Mouse (Mus musculus) adrenal gland, postnatal 25 days (tissue): Measurements from ENCODE around the gene Rnf167. TPM values are rescaled to one million over a fixed set of nuclear protein-coding genes. Genes with fewer than 3 reads are reported as not detected.

Experiments used
- DNase-seq: peaks from one replicate; pipeline ENCODE4 v3.0.0; 2021; ENCODE audit warnings: mixed read lengths
- total RNA-seq: library from RNA; stranded (reverse); gene quantifications from 2 replicates; pipeline ENCODE4 v1.2.3, GENCODE M21; 2021

The Rnf167 gene
- total RNA-seq, 1 experiment from 2014 or later = 106 TPM

GRCm38 (mm10) chr11:70678576-70678975 lies 31.5 kb downstream of the Rnf167 start:
- DNase-seq = no peak

GRCm38 (mm10) chr11:70679361-70679760 lies 32.3 kb downstream of the Rnf167 start:
- DNase-seq = no peak

GRCm38 (mm10) chr11:70679894-70680293 lies 32.9 kb downstream of the Rnf167 start:
- DNase-seq = no peak

GRCm38 (mm10) chr11:70681170-70681569 lies 34.1 kb downstream of the Rnf167 start:
- DNase-seq = no peak

- DNase-seq = no peak
Observed at GRCm38 (mm10) chr11:70681897-70682581, 35.0 kb downstream of the Rnf167 start.

- DNase-seq = no peak
Observed at GRCm38 (mm10) chr11:70683640-70684039, 36.6 kb downstream of the Rnf167 start.

- DNase-seq = no peak
Observed at GRCm38 (mm10) chr11:70686901-70687566, 40.0 kb downstream of the Rnf167 start.

GRCm38 (mm10) chr11:70687601-70688199 lies 40.7 kb downstream of the Rnf167 start, which contains the start of gene Camta2:
TSS of gene Camta2 (minus strand) at chr11:70688105.
- DNase-seq = peak; percentile 92

- no peak for DNase-seq
Observed at GRCm38 (mm10) chr11:70688372-70688771, 41.3 kb downstream of the Rnf167 start.

- DNase-seq = no peak
Observed at GRCm38 (mm10) chr11:70689578-70689977, 42.5 kb downstream of the Rnf167 start.

GRCm38 (mm10) chr11:70693504-70693903 lies 46.5 kb downstream of the Rnf167 start:
- DNase-seq = no peak

GRCm38 (mm10) chr11:70697376-70697775 lies 50.3 kb downstream of the Rnf167 start:
- no peak for DNase-seq

- DNase-seq = no peak
Observed at GRCm38 (mm10) chr11:70699051-70699450, 52.0 kb downstream of the Rnf167 start.

- DNase-seq = peak; percentile 96
Observed at GRCm38 (mm10) chr11:70699722-70700556, 52.9 kb downstream of the Rnf167 start, which contains the start of the genes Inca1 and Kif1c. TSS of gene Inca1 (minus strand) at chr11:70700155. TSS of gene Kif1c (plus strand) at chr11:70700548.

- peak; percentile 77 for DNase-seq
Observed at GRCm38 (mm10) chr11:70700613-70701012, 53.6 kb downstream of the Rnf167 start.

Other genes starting within 250 kb of the Rnf167 start
- gene Pelp1, start 237.2 kb upstream of the Rnf167 start, total RNA-seq = 23.3 and 26.7 TPM in 2 replicates
- gene Arrb2, start 214.6 kb upstream of the Rnf167 start, total RNA-seq = 17.1 and 29.9 TPM in 2 replicates
- 23.0 and 25.4 TPM in 2 replicates for gene Med11, start 195.3 kb upstream of the Rnf167 start, total RNA-seq
- 1.5 and 1.8 TPM in 2 replicates for gene Zmynd15, start 187.8 kb upstream of the Rnf167 start, total RNA-seq
- gene Cxcl16, start 187.3 kb upstream of the Rnf167 start, total RNA-seq = 5.5 and 7.1 TPM in 2 replicates
- not detected in 2 replicates for gene Tm4sf5, start 142.0 kb upstream of the Rnf167 start, total RNA-seq
- not detected in 2 replicates for gene Vmo1, start 132.6 kb upstream of the Rnf167 start, total RNA-seq
- gene Gltpd2, start 128.0 kb upstream of the Rnf167 start, total RNA-seq = 1.2 TPM in 1 of 2 replicates, not detected in the other
- 254 and 270 TPM in 2 replicates for gene Psmb6, start 121.9 kb upstream of the Rnf167 start, total RNA-seq
- not detected in 2 replicates for gene Gm40193, start 114.3 kb upstream of the Rnf167 start, total RNA-seq
- gene Pld2, start 107.2 kb upstream of the Rnf167 start, total RNA-seq = 8.7 and 14.5 TPM in 2 replicates
- gene Mink1, start 84.4 kb upstream of the Rnf167 start, total RNA-seq = 45.7 and 58.9 TPM in 2 replicates
- gene 4930544D05Rik, start 31.4 kb upstream of the Rnf167 start, total RNA-seq = not detected in 2 replicates
- not detected in 2 replicates for gene Chrne, start 28.0 kb upstream of the Rnf167 start, total RNA-seq
- gene Gp1ba, start 8.1 kb upstream of the Rnf167 start, total RNA-seq = not detected in 2 replicates
- 122 and 146 TPM in 2 replicates for gene Slc25a11, start 244 bp downstream of the Rnf167 start, total RNA-seq
- 922 and 959 TPM in 2 replicates for gene Pfn1, start 7.4 kb downstream of the Rnf167 start, total RNA-seq
- gene Eno3, start 10.0 kb downstream of the Rnf167 start, total RNA-seq = 17.9 and 28.3 TPM in 2 replicates
- 88.3 and 97.4 TPM in 2 replicates for gene Spag7, start 22.2 kb downstream of the Rnf167 start, total RNA-seq
- gene Camta2, start 40.9 kb downstream of the Rnf167 start, total RNA-seq = 50.2 and 51.3 TPM in 2 replicates
- 9.1 and 12.2 TPM in 2 replicates for gene Inca1, start 52.9 kb downstream of the Rnf167 start, total RNA-seq
- 173 and 182 TPM in 2 replicates for gene Kif1c, start 53.3 kb downstream of the Rnf167 start, total RNA-seq
- gene Zfp3, start 117.0 kb downstream of the Rnf167 start, total RNA-seq = 10.8 and 13.4 TPM in 2 replicates
- 0.79 and 0.90 TPM in 2 replicates for gene Scimp, start 165.4 kb downstream of the Rnf167 start, total RNA-seq
- 166 and 181 TPM in 2 replicates for gene Rabep1, start 197.5 kb downstream of the Rnf167 start, total RNA-seq